Mouse (Mus musculus) lung, postnatal 0 days (tissue): ENCODE measurements around the gene Sap25. TPM values are rescaled to one million over a fixed set of nuclear protein-coding genes. Genes with fewer than 3 reads are reported as not detected.

Experiments used
- ATAC-seq: fragments of 200-750 bp; cut with Nextera tagmentation; 2 replicates; pipeline ENCODE4 v1.8.0; 2017; ENCODE audit warnings: moderate library complexity
- DNase-seq: peaks from one replicate; pipeline ENCODE4 v3.0.0-alpha.2; 2016; ENCODE audit warnings: low spot score
- H3K27ac ChIP-seq: fragments of 300-500 bp; sonication (generic); 2 replicates; pipeline ENCODE4 v1.5.1; 2014; ENCODE audit warnings: antibody characterized with exemption, mild to moderate bottlenecking, low read length, mixed read lengths
- H3K27me3 ChIP-seq: fragments of 300-500 bp; sonication (generic); replicated peaks from 2 replicates; pipeline ENCODE4 v1.6.1; 2014; ENCODE audit warnings: low read length, mixed read lengths; ENCODE audit not compliant: insufficient read depth
- H3K36me3 ChIP-seq: fragments of 300-500 bp; sonication (generic); 2 replicates; pipeline ENCODE4 v1.6.1; 2014; ENCODE audit warnings: low read length, mixed read lengths; ENCODE audit not compliant: insufficient read depth
- H3K4me1 ChIP-seq: fragments of 300-500 bp; sonication (generic); 2 replicates; pipeline ENCODE4 v1.6.1; 2014; ENCODE audit warnings: antibody characterized with exemption, low read depth, low read length, mixed read lengths; ENCODE audit not compliant: insufficient read depth
- H3K4me2 ChIP-seq: fragments of 300-500 bp; sonication (generic); replicated peaks from 2 replicates; pipeline ENCODE4 v1.6.1; 2014; ENCODE audit warnings: low read depth, mild to moderate bottlenecking, low read length, moderate library complexity, mixed read lengths
- H3K4me3 ChIP-seq: fragments of 300-500 bp; sonication (generic); 2 replicates; pipeline ENCODE4 v1.5.1; 2014; ENCODE audit warnings: low read depth, low read length
- H3K9ac ChIP-seq: fragments of 300-500 bp; sonication (generic); replicated peaks from 2 replicates; pipeline ENCODE4 v1.6.1; 2014; ENCODE audit warnings: low read depth, mild to moderate bottlenecking
- H3K9me3 ChIP-seq: fragments of 300-500 bp; sonication (generic); 2 replicates; pipeline ENCODE4 v1.6.1; 2016; ENCODE audit warnings: low read length, mixed read lengths
- CTCF ChIP-seq: IDR thresholded peaks from 2 replicates; pipeline ENCODE4 v1.5.1; 2016; ENCODE audit warnings: antibody characterized with exemption, mild to moderate bottlenecking
- EP300 ChIP-seq: IDR thresholded peaks from 2 replicates; pipeline ENCODE4 v1.6.1; 2016; ENCODE audit warnings: antibody characterized with exemption, mild to moderate bottlenecking, control low read depth
- WGBS: fragments of 180-500 bp; shearing (Covaris S2); extraction: QIAGEN DNeasy Blood & Tissue Kit; methylation state at CpG from one replicate; pipeline ENCODE4 v1.1.7; 2014; 5-methylcytosine and 5-hydroxymethylcytosine counted together
- polyA plus RNA-seq: library from polyadenylated mRNA; unstranded; fragments of >200 nt; fragmentation: Nextera tagmentation; extraction: Ambion mirVana; gene quantifications from 2 replicates; pipeline ENCODE4 v1.2.1, GENCODE M21; 2015

The Sap25 gene
- polyA plus RNA-seq: 12.3 and 13.2 TPM in 2 replicates

DNA sequence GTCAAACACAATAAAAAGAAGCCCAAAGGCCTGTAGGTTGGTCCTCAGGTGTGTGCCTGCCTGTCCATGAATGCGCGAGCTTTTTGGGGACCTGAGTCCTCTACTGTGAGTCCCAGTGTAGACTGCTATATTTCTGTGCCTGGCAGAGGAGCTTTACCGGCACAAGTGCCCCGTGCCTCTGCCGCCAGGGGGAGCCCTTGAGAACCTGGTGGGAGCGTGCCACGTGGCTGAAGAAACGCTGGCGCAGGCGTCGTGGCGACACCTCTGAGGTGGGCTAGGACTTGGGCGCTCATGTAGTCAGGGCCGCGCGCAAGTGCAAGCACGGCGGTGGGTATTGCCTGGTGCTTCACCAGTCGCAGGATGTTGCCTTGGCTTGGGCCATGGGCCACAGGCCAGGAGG is at the start of gene Sap25:
Gene Sap25 (plus strand): TSS at position 281 of the 400 bp plus-strand sequence.
- peak; percentile 63 for TF ChIP-seq CTCF
- TF ChIP-seq EP300: no peak
- DNase-seq (peak; percentile 25), ATAC-seq (no peak)
- 82% methylated on average over 19 of the region's 19 CpGs for WGBS
- no peak within 1 kb of the TSS for H3K9ac ChIP-seq
- no peak within 1 kb of the TSS for H3K27ac ChIP-seq
- H3K9me3 ChIP-seq: no peaks in the 10 kb centered on the region
- no peak within 1 kb of the TSS for H3K4me2 ChIP-seq
- 0 out of 2 replicates have a peak, but pooled peaks cover 8% of the 10 kb centered on the region for H3K27me3 ChIP-seq
- no peak within 1 kb of the TSS for H3K4me3 ChIP-seq
- peaks cover 3% of the 10 kb centered on the region for H3K4me1 ChIP-seq
- peaks cover 41% of the 10 kb centered on the region for H3K36me3 ChIP-seq

DNA sequence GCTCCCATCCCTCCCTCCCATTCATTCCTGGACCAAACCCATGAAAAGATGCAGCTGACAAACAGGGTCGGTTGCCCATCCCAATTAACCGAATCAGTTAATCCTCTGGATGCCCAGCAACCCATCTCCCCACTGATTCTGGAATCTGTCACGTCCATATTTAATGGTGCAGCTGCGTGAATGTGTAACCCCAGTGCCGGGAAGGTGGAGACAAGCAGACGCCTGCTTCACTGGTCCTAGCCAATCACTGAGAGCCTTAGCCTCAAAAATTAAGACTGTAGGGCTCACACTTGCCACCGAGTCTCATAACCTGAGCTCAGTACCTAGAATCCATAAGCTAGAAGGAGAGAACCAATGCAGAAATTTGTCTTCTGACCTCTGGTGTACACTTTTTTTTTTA is 45.2 kb upstream of the Sap25 start:
- DNase-seq (no peak), ATAC-seq (no peak)
- H3K4me1 ChIP-seq: no peaks in the 10 kb centered on the region
- no peak overlapping the region for H3K9ac ChIP-seq
- no peaks in the 10 kb centered on the region for H3K36me3 ChIP-seq
- no peaks in the 10 kb centered on the region for H3K27me3 ChIP-seq
- no peak overlapping the region for H3K4me2 ChIP-seq
- H3K27ac ChIP-seq: no peak overlapping the region
- TF ChIP-seq CTCF (no peak), EP300 (no peak)
- WGBS: 81% methylated on average over 7 of the region's 7 CpGs
- no peak overlapping the region for H3K4me3 ChIP-seq
- no peaks in the 10 kb centered on the region for H3K9me3 ChIP-seq

DNA sequence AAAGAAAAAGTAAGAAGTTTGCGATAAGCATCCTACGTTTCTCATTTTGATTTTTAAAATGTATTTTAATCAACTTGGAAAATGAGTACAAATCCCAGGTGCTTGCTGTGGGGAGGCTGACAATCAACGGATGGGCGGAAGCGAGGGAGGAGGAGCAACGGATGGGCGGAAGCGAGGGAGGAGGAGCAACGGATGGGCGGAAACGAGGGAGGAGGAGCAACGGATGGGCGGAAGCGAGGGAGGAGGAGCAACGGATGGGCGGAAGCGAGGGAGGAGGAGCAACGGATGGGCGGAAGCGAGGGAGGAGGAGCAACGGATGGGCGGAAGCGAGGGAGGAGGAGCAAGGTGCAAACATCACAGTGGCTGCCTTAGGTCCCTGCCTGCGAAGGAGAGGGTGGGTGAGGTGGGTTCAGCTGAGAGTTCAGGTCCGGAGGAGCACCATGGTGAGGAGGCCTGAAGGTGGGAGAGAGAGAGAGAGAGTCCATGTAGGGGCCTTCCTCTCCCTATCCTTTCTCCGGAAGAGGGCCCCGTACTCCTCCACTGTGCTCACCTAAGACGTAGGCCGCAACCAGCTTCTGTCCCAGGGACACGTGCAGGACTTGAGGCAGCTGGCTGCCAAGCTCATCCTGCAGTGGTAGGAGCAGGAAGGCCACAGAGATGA is 44.4 kb upstream of the Sap25 start:
- Histone ChIP-seq H3K9ac (no peak overlapping the region), H3K36me3 (no peaks in the 10 kb centered on the region), H3K27ac (no peak overlapping the region), H3K4me1 (no peaks in the 10 kb centered on the region), H3K27me3 (no peaks in the 10 kb centered on the region), H3K4me2 (no peak overlapping the region), H3K4me3 (no peak overlapping the region), H3K9me3 (no peaks in the 10 kb centered on the region)
- TF ChIP-seq CTCF (no peak), EP300 (no peak)
- ATAC-seq: no peak
- 42% methylated on average over 23 of the region's 30 CpGs for WGBS
- peak; percentile 34 for DNase-seq

DNA sequence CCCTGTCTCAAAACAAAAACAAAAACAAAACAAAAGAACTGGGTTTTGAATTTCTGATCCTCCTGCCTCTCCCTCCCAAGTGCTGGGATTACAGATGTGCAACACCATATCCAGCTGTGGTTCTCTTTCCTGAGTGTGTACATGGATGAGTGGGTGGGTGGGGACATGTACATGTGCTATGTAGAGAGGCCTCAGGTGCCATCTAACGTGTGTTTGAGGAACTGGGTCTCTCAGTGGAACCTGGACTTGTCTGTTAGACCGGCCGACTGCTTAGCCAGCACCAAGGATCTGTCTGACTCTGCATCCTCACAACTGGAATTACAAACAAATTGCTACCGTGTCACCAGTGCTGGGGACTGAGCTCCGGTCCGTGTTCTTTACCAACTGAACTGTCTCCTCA is 43.5 kb upstream of the Sap25 start:
- H3K4me1 ChIP-seq: peaks cover 4% of the 10 kb centered on the region
- H3K27me3 ChIP-seq: no peaks in the 10 kb centered on the region
- DNase-seq: no peak
- no peak for TF ChIP-seq CTCF
- TF ChIP-seq EP300: no peak
- H3K27ac ChIP-seq: no peak overlapping the region
- no peak for ATAC-seq
- H3K9me3 ChIP-seq: no peaks in the 10 kb centered on the region
- no peak overlapping the region for H3K4me2 ChIP-seq
- H3K4me3 ChIP-seq: no peak overlapping the region
- 85% methylated on average over 6 of the region's 6 CpGs for WGBS
- H3K36me3 ChIP-seq: no peaks in the 10 kb centered on the region
- H3K9ac ChIP-seq: no peak overlapping the region

DNA sequence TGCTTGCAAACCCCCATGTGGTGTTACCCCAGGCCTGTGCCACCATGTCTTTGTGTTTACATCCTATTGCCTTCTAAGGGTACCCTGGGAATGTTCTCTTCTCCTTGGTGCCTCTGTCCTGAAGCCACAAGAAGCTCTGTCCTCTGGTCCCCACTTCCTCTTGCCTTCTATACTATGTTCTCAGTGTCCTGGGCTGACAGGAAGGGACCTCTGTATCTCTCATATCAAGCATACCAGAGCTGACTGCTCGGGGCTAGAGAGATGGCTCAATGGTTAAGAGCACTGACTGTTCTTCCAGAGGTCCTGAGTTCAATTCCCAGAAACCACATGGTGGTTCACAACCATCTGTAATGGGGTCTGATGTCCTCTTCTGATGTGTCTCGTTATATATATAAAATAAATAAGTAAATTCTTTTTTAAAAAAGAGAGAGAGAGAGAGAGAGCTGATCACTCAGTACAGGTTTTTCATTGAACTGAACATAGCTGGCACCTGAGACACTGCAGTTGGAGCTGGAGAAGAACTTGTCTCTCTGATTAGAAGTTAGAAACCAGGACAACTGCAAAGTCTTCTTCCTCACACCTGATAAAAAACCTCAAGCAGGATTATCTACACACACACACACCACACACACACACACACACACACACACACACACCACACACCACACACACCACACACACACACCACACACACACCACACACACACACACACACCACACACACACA is 42.9 kb upstream of the Sap25 start:
- Histone ChIP-seq H3K36me3 (no peaks in the 10 kb centered on the region), H3K4me3 (no peak overlapping the region), H3K27ac (no peak overlapping the region), H3K9ac (no peak overlapping the region), H3K27me3 (no peaks in the 10 kb centered on the region), H3K4me2 (no peak overlapping the region), H3K4me1 (peaks cover 5% of the 10 kb centered on the region), H3K9me3 (no peaks in the 10 kb centered on the region)
- whole genome bisulfite sequencing: 80% methylated on average over 2 of the region's 2 CpGs
- no peak for DNase-seq
- no peak for ATAC-seq
- no peak for TF ChIP-seq EP300
- TF ChIP-seq CTCF: no peak

DNA sequence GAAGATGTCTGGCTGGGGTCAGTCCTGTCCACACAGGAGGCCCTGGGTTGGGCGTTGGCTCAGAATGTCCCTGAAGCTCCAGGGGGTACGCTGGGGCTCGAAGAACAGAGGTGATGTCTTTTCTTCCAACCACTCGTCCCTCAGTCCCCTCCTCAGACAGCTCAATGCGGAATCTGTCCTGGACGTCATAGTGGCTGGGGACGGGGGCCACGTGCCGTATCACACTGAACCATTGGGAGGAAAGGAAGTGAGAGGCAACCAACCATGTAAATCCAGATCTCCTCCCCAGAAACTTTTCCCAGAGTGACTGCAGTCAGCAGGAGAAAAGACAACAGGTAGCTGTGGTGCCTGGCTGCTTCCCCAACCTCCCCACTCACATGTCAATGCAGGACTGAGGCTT is 41.5 kb upstream of the Sap25 start:
- Histone ChIP-seq H3K9me3 (no peaks in the 10 kb centered on the region), H3K36me3 (no peaks in the 10 kb centered on the region), H3K27me3 (no peaks in the 10 kb centered on the region), H3K4me3 (peak overlapping the region; percentile 75), H3K4me2 (peak overlapping the region; percentile 93), H3K4me1 (peaks cover 5% of the 10 kb centered on the region), H3K9ac (peak overlapping the region; percentile 70), H3K27ac (no peak overlapping the region; the same call in 1 of the 2 replicates)
- no peak for ATAC-seq
- TF ChIP-seq EP300 (no peak), CTCF (no peak)
- WGBS: 56% methylated on average over 9 of the region's 9 CpGs
- no peak for DNase-seq
